Mouse (Mus musculus) subcutaneous adipose tissue, adult 2 months (tissue): Measurements from ENCODE around the gene Cd40. TPM values are rescaled to one million over a fixed set of nuclear protein-coding genes. Genes with fewer than 3 reads are reported as not detected.

Experiments
- polyA plus RNA-seq: library from polyadenylated mRNA; depleted of rRNA; stranded (reverse); fragments of >200 nt; gene quantifications from 2 replicates; pipeline ENCODE4 v1.2.3, GENCODE M21; 2012; ENCODE audit warnings: low replicate concordance; rRNA removed

Cd40 gene
- 8.3 and 10.2 TPM in 2 replicates for polyA plus RNA-seq

GRCm38 (mm10) chr2:165054888-165055852, at the start of gene Cd40:
Cd40 (plus strand) TSS chr2:165055627.

GRCm38 (mm10) chr2:165034131-165035057, 21.0 kb upstream of the Cd40 start, which contains the start of gene Ncoa5:
Ncoa5 (minus strand) TSS chr2:165034867.

GRCm38 (mm10) chr2:165090650-165091049, 35.2 kb downstream of the Cd40 start, which contains the start of gene 1700025C18Rik:
1700025C18Rik (minus strand) TSS chr2:165090750.

Other genes with a start within 250 kb of the Cd40 start
- 10.9 and 14.6 TPM in 2 replicates for gene Zswim1, start 232.9 kb upstream of the Cd40 start, polyA plus RNA-seq
- 0.16 and 0.33 TPM in 2 replicates for gene Spata25, start 227.1 kb upstream of the Cd40 start, polyA plus RNA-seq
- 400 and 457 TPM in 2 replicates for gene Ctsa, start 222.8 kb upstream of the Cd40 start, polyA plus RNA-seq
- gene Neurl2, start 222.2 kb upstream of the Cd40 start, polyA plus RNA-seq, result 11.6 and 15.4 TPM in 2 replicates
- gene Pltp, start 197.9 kb upstream of the Cd40 start, polyA plus RNA-seq, result 463 and 530 TPM in 2 replicates
- 33.5 and 43.1 TPM in 2 replicates for gene Pcif1, start 176.3 kb upstream of the Cd40 start, polyA plus RNA-seq
- gene Zfp335, start 143.9 kb upstream of the Cd40 start, polyA plus RNA-seq, result 23.1 and 35.5 TPM in 2 replicates
- gene Mmp9, start 114.8 kb upstream of the Cd40 start, polyA plus RNA-seq, result 7.3 and 28.2 TPM in 2 replicates
- 3.4 and 4.1 TPM in 2 replicates for gene Slc12a5, start 94.8 kb upstream of the Cd40 start, polyA plus RNA-seq
- gene Ncoa5, start 20.8 kb upstream of the Cd40 start, polyA plus RNA-seq, result 20.5 and 46.5 TPM in 2 replicates
- not detected in 2 replicates for gene 1700025C18Rik, start 35.1 kb downstream of the Cd40 start, polyA plus RNA-seq
- 0.09 TPM in 1 of 2 replicates, not detected in the other for gene Cdh22, start 179.2 kb downstream of the Cd40 start, polyA plus RNA-seq
- 63.8 and 71.8 TPM in 2 replicates for gene Slc35c2, start 232.2 kb downstream of the Cd40 start, polyA plus RNA-seq